Mouse (Mus musculus) kidney, postnatal 25 days (tissue): ENCODE measurements around the gene Pithd1.
A peak's percentile ranks its signal among the peaks of the same experiment; 100 is the strongest.

Experiments
- DNase-seq, 2 experiments: peaks; one replicate each; pipeline ENCODE4 v3.0.0; 2021; ENCODE audit warnings: mixed read lengths in 2 of 2

Gene Pithd1

GRCm38 (mm10) chr4:135928376-135928775 lies 58.7 kb downstream of the Pithd1 start:
- peak in 1 of 2 experiments; percentile 62 for DNase-seq

GRCm38 (mm10) chr4:135926861-135927260 lies 60.2 kb downstream of the Pithd1 start:
- DNase-seq = no peak

- DNase-seq = no peak
These were observed 60.8 kb downstream of the Pithd1 start for GRCm38 (mm10) chr4:135926195-135926808.
